Mouse (Mus musculus): ENCODE results near the gene Faah. TPM values are rescaled to one million over a fixed set of nuclear protein-coding genes. Genes with fewer than 3 reads are reported as not detected.
A peak's percentile ranks its signal among the peaks of the same experiment; 100 is the strongest.

The Faah gene
- polyA plus RNA-seq, 1 experiment from 2014 or later, result 1.4 TPM

- no peak for DNase-seq (ENCODE audit: low spot score)
- WGBS, result 68% methylated on average over 2 of the region's 2 CpGs
- Histone ChIP-seq H3K4me2 (ENCODE audit: low read depth, low read length) (no peak overlapping the region), H3K9ac (replicated peaks; ENCODE audit: low read length) (no peak overlapping the region), H3K36me3 (replicated peaks; ENCODE audit: control insufficient read depth, insufficient read depth, low read depth, low read length) (no peaks in the 10 kb centered on the region), H3K4me1 (ENCODE audit: control insufficient read depth, insufficient read depth, low read length) (no peaks in the 10 kb centered on the region), H3K27me3 (ENCODE audit: control insufficient read depth, insufficient read depth, low read length) (no peaks in the 10 kb centered on the region), H3K4me3 (ENCODE audit: low read depth, low read length) (no peak overlapping the region), H3K27ac (replicated peaks; ENCODE audit: low read depth, low read length) (no peak overlapping the region), H3K9me3 (replicated peaks; ENCODE audit: control insufficient read depth, low read length) (no peaks in the 10 kb centered on the region)
- ATAC-seq (replicated peaks; ENCODE audit: insufficient number of reproducible peaks, low FRiP score, low TSS enrichment, low read depth), result no peak
Measured at GRCm38 (mm10) chr4:115995376-115995730, 22.4 kb downstream of the Faah start.

- H3K9ac ChIP-seq (replicated peaks; ENCODE audit: low read length), result no peak overlapping the region
- H3K27me3 ChIP-seq (ENCODE audit: control insufficient read depth, insufficient read depth, low read length), result no peaks in the 10 kb centered on the region
- H3K9me3 ChIP-seq (replicated peaks; ENCODE audit: control insufficient read depth, low read length), result no peaks in the 10 kb centered on the region
- ATAC-seq (replicated peaks; ENCODE audit: insufficient number of reproducible peaks, low FRiP score, low TSS enrichment, low read depth), result no peak; the same call in 1 of the 2 replicates
- WGBS, result 83% methylated on average over 16 of the region's 16 CpGs
- H3K4me1 ChIP-seq (ENCODE audit: control insufficient read depth, insufficient read depth, low read length), result no peaks in the 10 kb centered on the region
- no peak for DNase-seq (ENCODE audit: low spot score)
- no peaks in the 10 kb centered on the region for H3K36me3 ChIP-seq (replicated peaks; ENCODE audit: control insufficient read depth, insufficient read depth, low read depth, low read length)
- no peak overlapping the region for H3K27ac ChIP-seq (replicated peaks; ENCODE audit: low read depth, low read length)
- H3K4me2 ChIP-seq (ENCODE audit: low read depth, low read length), result no peak overlapping the region
- H3K4me3 ChIP-seq (ENCODE audit: low read depth, low read length), result no peak overlapping the region
Measured at GRCm38 (mm10) chr4:115994662-115995375, 22.9 kb downstream of the Faah start.

DNA sequence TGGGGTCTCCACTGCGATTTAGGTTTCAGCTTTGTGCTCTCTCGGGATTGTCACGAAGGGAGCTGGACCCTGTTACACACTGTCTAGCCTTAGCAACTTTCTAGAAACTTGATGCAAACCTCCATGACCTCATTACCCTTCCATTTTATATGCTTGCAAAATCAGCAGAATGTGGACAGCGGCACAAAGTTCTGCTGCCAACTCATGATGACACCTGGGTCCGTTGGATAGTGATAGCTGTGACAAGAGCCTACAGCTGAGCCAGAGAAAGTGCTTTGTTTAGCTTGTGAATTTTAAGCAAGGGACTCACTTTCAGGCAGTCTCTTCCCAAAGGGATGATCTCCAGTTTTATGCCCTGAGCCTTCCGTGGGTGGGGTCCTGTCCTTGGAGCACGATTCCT lies 28.3 kb downstream of the Faah start:
- DNase-seq (ENCODE audit: low spot score) (no peak), ATAC-seq (replicated peaks; ENCODE audit: insufficient number of reproducible peaks, low FRiP score, low TSS enrichment, low read depth) (no peak)
- 80% methylated on average over 7 of the region's 7 CpGs for WGBS
- Histone ChIP-seq H3K4me2 (ENCODE audit: low read depth, low read length) (no peak overlapping the region), H3K27ac (replicated peaks; ENCODE audit: low read depth, low read length) (no peak overlapping the region), H3K9ac (replicated peaks; ENCODE audit: low read length) (no peak overlapping the region), H3K4me3 (ENCODE audit: low read depth, low read length) (no peak overlapping the region), H3K4me1 (ENCODE audit: control insufficient read depth, insufficient read depth, low read length) (no peaks in the 10 kb centered on the region), H3K9me3 (replicated peaks; ENCODE audit: control insufficient read depth, low read length) (no peaks in the 10 kb centered on the region), H3K36me3 (replicated peaks; ENCODE audit: control insufficient read depth, insufficient read depth, low read depth, low read length) (no peaks in the 10 kb centered on the region), H3K27me3 (ENCODE audit: control insufficient read depth, insufficient read depth, low read length) (peaks cover 1% of the 10 kb centered on the region; the same call in 1 of the 2 replicates)

GRCm38 (mm10) chr4:115987858-115988530 lies 29.7 kb downstream of the Faah start:
- Histone ChIP-seq H3K9me3 (replicated peaks; ENCODE audit: control insufficient read depth, low read length) (no peaks in the 10 kb centered on the region), H3K4me3 (ENCODE audit: low read depth, low read length) (no peak overlapping the region), H3K36me3 (replicated peaks; ENCODE audit: control insufficient read depth, insufficient read depth, low read depth, low read length) (no peaks in the 10 kb centered on the region), H3K4me1 (ENCODE audit: control insufficient read depth, insufficient read depth, low read length) (no peaks in the 10 kb centered on the region), H3K27ac (replicated peaks; ENCODE audit: low read depth, low read length) (no peak overlapping the region), H3K4me2 (ENCODE audit: low read depth, low read length) (no peak overlapping the region), H3K9ac (replicated peaks; ENCODE audit: low read length) (no peak overlapping the region), H3K27me3 (ENCODE audit: control insufficient read depth, insufficient read depth, low read length) (peaks cover 3% of the 10 kb centered on the region; the same call in 1 of the 2 replicates)
- WGBS, result 80% methylated on average over 5 of the region's 5 CpGs
- ATAC-seq (replicated peaks; ENCODE audit: insufficient number of reproducible peaks, low FRiP score, low TSS enrichment, low read depth) (no peak), DNase-seq (ENCODE audit: low spot score) (no peak)

- DNase-seq (ENCODE audit: low spot score) (no peak), ATAC-seq (replicated peaks; ENCODE audit: insufficient number of reproducible peaks, low FRiP score, low TSS enrichment, low read depth) (no peak)
- H3K27ac ChIP-seq (replicated peaks; ENCODE audit: low read depth, low read length), result no peak overlapping the region
- H3K9me3 ChIP-seq (replicated peaks; ENCODE audit: control insufficient read depth, low read length), result no peaks in the 10 kb centered on the region
- no peaks in the 10 kb centered on the region for H3K36me3 ChIP-seq (replicated peaks; ENCODE audit: control insufficient read depth, insufficient read depth, low read depth, low read length)
- WGBS, result 73% methylated on average over 1 of the region's 1 CpGs
- H3K27me3 ChIP-seq (ENCODE audit: control insufficient read depth, insufficient read depth, low read length), result peaks cover 3% of the 10 kb centered on the region; the same call in 1 of the 2 replicates
- H3K4me1 ChIP-seq (ENCODE audit: control insufficient read depth, insufficient read depth, low read length), result no peaks in the 10 kb centered on the region
- H3K4me3 ChIP-seq (ENCODE audit: low read depth, low read length), result no peak overlapping the region
- H3K4me2 ChIP-seq (ENCODE audit: low read depth, low read length), result no peak overlapping the region
- H3K9ac ChIP-seq (replicated peaks; ENCODE audit: low read length), result no peak overlapping the region
Measured at GRCm38 (mm10) chr4:115987436-115987835, 30.3 kb downstream of the Faah start.

GRCm38 (mm10) chr4:115984967-115985366 lies 32.8 kb downstream of the Faah start:
- ATAC-seq (replicated peaks; ENCODE audit: insufficient number of reproducible peaks, low FRiP score, low TSS enrichment, low read depth) (no peak), DNase-seq (ENCODE audit: low spot score) (no peak)
- Histone ChIP-seq H3K27ac (replicated peaks; ENCODE audit: low read depth, low read length) (no peak overlapping the region), H3K4me3 (ENCODE audit: low read depth, low read length) (no peak overlapping the region), H3K9me3 (replicated peaks; ENCODE audit: control insufficient read depth, low read length) (no peaks in the 10 kb centered on the region), H3K27me3 (ENCODE audit: control insufficient read depth, insufficient read depth, low read length) (peaks cover 16% of the 10 kb centered on the region), H3K9ac (replicated peaks; ENCODE audit: low read length) (no peak overlapping the region), H3K36me3 (replicated peaks; ENCODE audit: control insufficient read depth, insufficient read depth, low read depth, low read length) (no peaks in the 10 kb centered on the region), H3K4me2 (ENCODE audit: low read depth, low read length) (no peak overlapping the region), H3K4me1 (ENCODE audit: control insufficient read depth, insufficient read depth, low read length) (no peaks in the 10 kb centered on the region)
- WGBS, result 37% methylated on average over 8 of the region's 8 CpGs

GRCm38 (mm10) chr4:115984111-115984510 lies 33.6 kb downstream of the Faah start:
- H3K36me3 ChIP-seq (replicated peaks; ENCODE audit: control insufficient read depth, insufficient read depth, low read depth, low read length), result no peaks in the 10 kb centered on the region
- no peaks in the 10 kb centered on the region for H3K9me3 ChIP-seq (replicated peaks; ENCODE audit: control insufficient read depth, low read length)
- no peak overlapping the region for H3K4me3 ChIP-seq (ENCODE audit: low read depth, low read length)
- H3K4me2 ChIP-seq (ENCODE audit: low read depth, low read length), result 0 out of 2 replicates have a peak overlapping the region, but pooled peaks have one; percentile 3
- DNase-seq (ENCODE audit: low spot score) (peak; percentile 94), ATAC-seq (replicated peaks; ENCODE audit: insufficient number of reproducible peaks, low FRiP score, low TSS enrichment, low read depth) (no peak)
- no peak overlapping the region for H3K9ac ChIP-seq (replicated peaks; ENCODE audit: low read length)
- 2% methylated on average over 13 of the region's 13 CpGs for WGBS
- H3K27me3 ChIP-seq (ENCODE audit: control insufficient read depth, insufficient read depth, low read length), result peaks cover 25% of the 10 kb centered on the region
- peaks cover 5% of the 10 kb centered on the region; the same call in 1 of the 2 replicates for H3K4me1 ChIP-seq (ENCODE audit: control insufficient read depth, insufficient read depth, low read length)
- H3K27ac ChIP-seq (replicated peaks; ENCODE audit: low read depth, low read length), result no peak overlapping the region

- ATAC-seq (replicated peaks; ENCODE audit: insufficient number of reproducible peaks, low FRiP score, low TSS enrichment, low read depth), result 0 out of 2 replicates have a peak, but pooled peaks have one; percentile 12
- Histone ChIP-seq H3K4me2 (ENCODE audit: low read depth, low read length) (no peak overlapping the region), H3K4me1 (ENCODE audit: control insufficient read depth, insufficient read depth, low read length) (peaks cover 5% of the 10 kb centered on the region; the same call in 1 of the 2 replicates), H3K9me3 (replicated peaks; ENCODE audit: control insufficient read depth, low read length) (no peaks in the 10 kb centered on the region), H3K36me3 (replicated peaks; ENCODE audit: control insufficient read depth, insufficient read depth, low read depth, low read length) (no peaks in the 10 kb centered on the region), H3K4me3 (ENCODE audit: low read depth, low read length) (no peak overlapping the region), H3K27me3 (ENCODE audit: control insufficient read depth, insufficient read depth, low read length) (peaks cover 57% of the 10 kb centered on the region), H3K9ac (replicated peaks; ENCODE audit: low read length) (no peak overlapping the region), H3K27ac (replicated peaks; ENCODE audit: low read depth, low read length) (no peak overlapping the region)
- under 1% methylated on average over 8 of the region's 8 CpGs for WGBS
- DNase-seq (ENCODE audit: low spot score), result peak; percentile 89
Measured at GRCm38 (mm10) chr4:115980676-115981075, 37.0 kb downstream of the Faah start.
